Mouse (Mus musculus) natural killer cell, adult 2 months (primary cell): ENCODE data around the gene Akna.

Source experiments
- DNase-seq, 2 experiments: peaks; one replicate each; pipeline ENCODE4 v3.0.0; 2022; ENCODE audit warnings: low spot score in 2 of 2

Gene Akna

GRCm38 (mm10) chr4:63384262-63384661 lies 18.9 kb downstream of the Akna start:
- no peak for DNase-seq

- DNase-seq = no peak
Measured at GRCm38 (mm10) chr4:63383474-63383873, 19.7 kb downstream of the Akna start.

GRCm38 (mm10) chr4:63382676-63383369 lies 20.3 kb downstream of the Akna start:
- DNase-seq = no peak

DNA sequence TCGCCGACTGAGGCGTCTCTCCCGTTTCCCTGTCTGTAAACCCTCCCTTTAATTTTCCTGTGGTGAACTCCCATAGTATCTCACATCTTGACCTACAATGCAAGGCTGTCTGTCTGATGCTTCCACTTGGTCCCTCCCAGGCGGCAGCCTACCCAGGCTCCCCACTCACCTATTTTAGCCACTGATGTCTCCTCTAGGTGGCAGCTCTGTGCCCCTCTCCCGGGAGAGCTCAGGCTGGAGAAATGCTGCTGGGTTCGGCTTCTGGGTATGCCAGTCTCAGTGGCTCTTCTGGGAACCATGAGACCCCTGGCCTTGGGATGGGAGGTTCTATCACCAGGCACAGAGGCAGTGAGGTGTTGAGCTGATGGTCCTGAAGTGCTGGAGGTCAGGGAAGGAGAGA lies 25.7 kb downstream of the Akna start:
- no peak for DNase-seq

DNA sequence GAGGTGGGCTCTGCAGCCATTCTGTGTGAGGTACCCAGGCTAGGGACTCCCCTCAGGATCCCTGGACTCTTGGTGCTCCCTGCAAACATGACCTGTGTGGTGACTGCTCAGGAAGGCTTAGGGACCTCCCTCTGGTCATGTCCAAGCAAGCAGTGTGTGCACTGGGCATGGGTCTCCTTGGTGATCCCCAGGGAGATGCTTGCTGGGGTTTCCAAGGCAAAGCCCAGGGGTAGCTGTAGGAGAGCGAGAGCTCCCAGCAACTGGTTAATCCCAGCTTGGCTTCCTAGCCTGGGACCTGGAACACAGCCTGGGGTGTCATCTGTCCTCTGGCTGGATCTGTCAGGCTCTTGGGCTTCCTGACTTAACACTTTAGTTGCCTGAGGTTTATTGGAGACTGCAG lies 27.8 kb downstream of the Akna start:
- no peak for DNase-seq

- no peak for DNase-seq
Measured at GRCm38 (mm10) chr4:63374331-63374730, 28.8 kb downstream of the Akna start.

DNA sequence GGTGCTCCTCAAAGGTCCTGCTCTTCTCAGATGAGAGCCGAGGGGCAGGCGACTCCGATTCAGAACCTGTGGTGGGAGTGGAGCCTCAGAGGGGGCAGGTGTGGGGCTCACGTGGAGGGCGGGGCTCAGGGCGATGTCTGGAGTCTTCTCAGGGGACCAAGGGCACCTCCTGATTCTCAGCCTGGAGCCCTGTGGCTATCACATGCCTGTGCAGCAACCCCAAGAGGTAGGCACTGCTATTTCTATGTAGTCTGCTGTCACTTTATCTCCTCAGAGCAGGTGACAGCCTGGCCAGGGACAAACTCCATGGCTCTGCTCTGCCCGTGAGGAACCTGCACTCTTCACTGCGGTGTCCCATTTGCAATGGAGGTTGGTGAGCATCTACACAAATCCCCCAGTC lies 29.8 kb downstream of the Akna start:
- DNase-seq = no peak

DNA sequence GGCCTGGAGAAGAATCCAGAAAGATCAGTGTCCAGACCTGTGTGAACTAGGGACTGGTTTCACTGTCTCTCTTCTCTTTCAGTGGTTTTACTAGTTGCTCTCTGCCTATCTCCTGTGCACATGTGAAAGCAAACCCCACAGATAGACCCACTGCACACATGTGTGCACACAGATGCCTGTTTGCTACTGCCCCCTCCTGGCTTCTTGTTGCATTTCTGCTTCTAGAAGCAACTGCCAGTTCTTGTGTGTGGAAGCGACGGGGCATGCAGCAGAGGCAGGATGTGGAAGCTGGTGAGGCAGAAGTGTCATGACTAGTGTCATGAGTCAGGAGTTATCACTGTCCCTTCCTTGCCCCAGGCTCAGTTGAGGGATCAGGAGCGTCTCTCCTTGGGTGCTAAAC lies 31.3 kb downstream of the Akna start:
- peak; percentile 44 to 67 for DNase-seq

- DNase-seq = no peak
Measured at GRCm38 (mm10) chr4:63370897-63371296, 32.3 kb downstream of the Akna start.

GRCm38 (mm10) chr4:63368577-63368976 lies 34.6 kb downstream of the Akna start:
- DNase-seq = peak; percentile 81 to 84

DNA sequence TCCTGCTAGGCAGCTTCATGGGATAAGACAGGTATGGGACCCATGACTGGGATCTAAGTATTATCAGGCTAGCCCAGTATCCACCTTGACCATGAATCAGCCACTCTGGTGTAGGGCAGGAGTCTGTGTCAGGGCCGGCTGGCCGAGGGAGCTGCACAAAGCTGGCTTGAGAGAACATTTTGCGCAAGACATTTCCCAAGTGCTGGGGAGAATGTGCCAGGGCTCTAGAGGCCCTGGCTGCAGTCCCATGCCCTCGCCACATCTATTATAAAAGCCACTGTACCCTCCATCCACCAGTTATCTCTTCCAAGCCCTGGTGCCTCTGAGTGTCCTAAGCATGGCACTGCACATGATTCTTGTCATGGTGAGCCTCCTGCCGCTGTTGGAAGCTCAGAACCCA lies 41.0 kb downstream of the Akna start, which contains the start of gene Orm2:
TSS of gene Orm2 (plus strand) at position 300 of the 400 bp plus-strand sequence.
- DNase-seq = no peak

- DNase-seq = no peak
Measured at GRCm38 (mm10) chr4:63359861-63360260, 43.3 kb downstream of the Akna start.

- no peak for DNase-seq
Measured at GRCm38 (mm10) chr4:63356981-63357570, 46.1 kb downstream of the Akna start.

GRCm38 (mm10) chr4:63355877-63356665 lies 47.1 kb downstream of the Akna start, which contains the start of gene Orm3:
Orm3 (plus strand) TSS chr4:63356162.
- DNase-seq = peak in 1 of 2 experiments; percentile 20

GRCm38 (mm10) chr4:63348524-63348923 lies 54.6 kb downstream of the Akna start:
- no peak for DNase-seq

GRCm38 (mm10) chr4:63346659-63347058 lies 56.5 kb downstream of the Akna start:
- DNase-seq = no peak

GRCm38 (mm10) chr4:63345261-63345660 lies 57.9 kb downstream of the Akna start:
- DNase-seq = no peak

GRCm38 (mm10) chr4:63344295-63344694 lies 58.9 kb downstream of the Akna start, which contains the start of gene Orm1:
Orm1 (plus strand) TSS chr4:63344560.
- DNase-seq = no peak

DNA sequence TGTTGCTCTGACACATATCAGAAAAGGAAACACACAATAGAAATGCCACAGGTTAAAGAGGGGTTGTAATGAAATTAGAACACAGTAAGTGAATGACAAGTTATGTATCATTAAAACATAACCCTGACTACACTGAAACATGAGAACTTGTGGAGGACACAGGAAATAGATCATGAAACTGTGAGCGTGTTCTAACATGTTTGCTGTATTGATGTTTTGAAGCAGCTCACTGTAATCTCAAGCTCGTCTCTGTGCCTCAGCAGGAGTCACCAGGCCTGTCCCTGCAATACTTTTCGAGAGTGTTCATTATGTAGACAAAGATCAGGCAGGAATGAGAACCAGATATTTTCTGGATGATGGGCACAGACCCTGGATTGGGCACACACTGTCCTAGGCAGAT lies 59.5 kb downstream of the Akna start:
- DNase-seq = no peak

GRCm38 (mm10) chr4:63342491-63342890 lies 60.7 kb downstream of the Akna start:
- DNase-seq = no peak

GRCm38 (mm10) chr4:63338414-63339076 lies 64.6 kb downstream of the Akna start:
- DNase-seq = no peak

GRCm38 (mm10) chr4:63333403-63333802 lies 69.8 kb downstream of the Akna start:
- no peak for DNase-seq
